Mouse (Mus musculus): ENCODE results near the gene Elfn2. TPM values are rescaled to one million over a fixed set of nuclear protein-coding genes. Genes with fewer than 3 reads are reported as not detected.

The Elfn2 gene
- polyA plus RNA-seq, 1 experiment: 0.35 TPM

GRCm38 (mm10) chr15:78726697-78727096 lies 8.1 kb upstream of the Elfn2 start:
- WGBS: 47% methylated on average over 7 of the region's 7 CpGs
- H3K27ac ChIP-seq (ENCODE audit: insufficient read depth, low read depth, low read length): no peak overlapping the region
- H3K4me1 ChIP-seq (ENCODE audit: control insufficient read depth, insufficient read depth, insufficient read length, low read length): no peaks in the 10 kb centered on the region
- no peak overlapping the region for H3K4me3 ChIP-seq (ENCODE audit: low read depth, low read length)
- no peaks in the 10 kb centered on the region for H3K36me3 ChIP-seq (ENCODE audit: control insufficient read depth, insufficient read depth, low read length)
- no peak for TF ChIP-seq CTCF (IDR thresholded peaks at IDR 0.05; ENCODE audit: extremely low read depth, insufficient read length, insufficient replicate concordance, low read depth, low read length)
- TF ChIP-seq POLR2A (IDR thresholded peaks at IDR 0.05; ENCODE audit: low read depth, low read length): no peak
- H3K27me3 ChIP-seq (ENCODE audit: control insufficient read depth, insufficient read depth, low read length): peaks cover 2% of the 10 kb centered on the region; the same call in 1 of the 2 replicates

- 49% methylated on average over 7 of the region's 7 CpGs for WGBS
- peaks cover 33% of the 10 kb centered on the region for H3K27me3 ChIP-seq (ENCODE audit: control insufficient read depth, insufficient read depth, low read length)
- no peaks in the 10 kb centered on the region; the same call in 1 of the 2 replicates for H3K4me1 ChIP-seq (ENCODE audit: control insufficient read depth, insufficient read depth, insufficient read length, low read length)
- no peaks in the 10 kb centered on the region for H3K36me3 ChIP-seq (ENCODE audit: control insufficient read depth, insufficient read depth, low read length)
- H3K27ac ChIP-seq (ENCODE audit: insufficient read depth, low read depth, low read length): no peak overlapping the region
- TF ChIP-seq POLR2A (IDR thresholded peaks at IDR 0.05; ENCODE audit: low read depth, low read length) (no peak), CTCF (IDR thresholded peaks at IDR 0.05; ENCODE audit: extremely low read depth, insufficient read length, insufficient replicate concordance, low read depth, low read length) (no peak)
- no peak overlapping the region for H3K4me3 ChIP-seq (ENCODE audit: low read depth, low read length)
These were observed 2.0 kb upstream of the Elfn2 start for GRCm38 (mm10) chr15:78720532-78720931.

DNA sequence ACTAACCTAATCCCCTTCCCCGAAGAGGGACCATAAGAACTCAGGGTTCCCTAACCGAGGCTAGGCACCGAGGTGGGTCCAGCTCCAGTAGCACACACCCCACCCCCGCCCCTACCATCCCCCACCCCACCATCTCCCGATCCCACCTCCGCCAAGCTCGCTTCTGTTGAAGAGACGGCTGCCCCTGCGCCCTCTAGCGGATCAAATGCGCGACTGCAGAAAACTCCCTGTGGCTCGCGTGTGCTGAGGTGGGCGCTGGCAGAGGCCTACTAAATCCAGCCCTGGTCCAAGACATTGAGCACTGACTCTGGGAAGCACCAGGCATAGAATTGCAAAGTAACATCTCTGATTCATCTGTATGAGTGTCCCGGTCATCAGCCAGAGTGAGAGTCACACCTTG lies 1.5 kb upstream of the Elfn2 start:
- H3K36me3 ChIP-seq (ENCODE audit: control insufficient read depth, insufficient read depth, low read length): no peaks in the 10 kb centered on the region
- H3K27ac ChIP-seq (ENCODE audit: insufficient read depth, low read depth, low read length): no peak overlapping the region
- peaks cover 37% of the 10 kb centered on the region for H3K27me3 ChIP-seq (ENCODE audit: control insufficient read depth, insufficient read depth, low read length)
- peak; percentile 79; the same call in 1 of the 2 replicates for TF ChIP-seq CTCF (IDR thresholded peaks at IDR 0.05; ENCODE audit: extremely low read depth, insufficient read length, insufficient replicate concordance, low read depth, low read length)
- no peak for TF ChIP-seq POLR2A (IDR thresholded peaks at IDR 0.05; ENCODE audit: low read depth, low read length)
- H3K4me3 ChIP-seq (ENCODE audit: low read depth, low read length): no peak overlapping the region
- 5% methylated on average over 16 of the region's 16 CpGs for WGBS
- no peaks in the 10 kb centered on the region; the same call in 1 of the 2 replicates for H3K4me1 ChIP-seq (ENCODE audit: control insufficient read depth, insufficient read depth, insufficient read length, low read length)

- H3K4me1 ChIP-seq (ENCODE audit: control insufficient read depth, insufficient read depth, insufficient read length, low read length): no peaks in the 10 kb centered on the region; the same call in 1 of the 2 replicates
- H3K4me3 ChIP-seq (ENCODE audit: low read depth, low read length): no peak overlapping the region
- no peak overlapping the region for H3K27ac ChIP-seq (ENCODE audit: insufficient read depth, low read depth, low read length)
- 12% methylated on average over 14 of the region's 14 CpGs for WGBS
- no peak for TF ChIP-seq POLR2A (IDR thresholded peaks at IDR 0.05; ENCODE audit: low read depth, low read length)
- TF ChIP-seq CTCF (IDR thresholded peaks at IDR 0.05; ENCODE audit: extremely low read depth, insufficient read length, insufficient replicate concordance, low read depth, low read length): no peak
- H3K27me3 ChIP-seq (ENCODE audit: control insufficient read depth, insufficient read depth, low read length): peaks cover 38% of the 10 kb centered on the region
- no peaks in the 10 kb centered on the region for H3K36me3 ChIP-seq (ENCODE audit: control insufficient read depth, insufficient read depth, low read length)
These were observed 845 bp upstream of the Elfn2 start for GRCm38 (mm10) chr15:78719416-78719815.

DNA sequence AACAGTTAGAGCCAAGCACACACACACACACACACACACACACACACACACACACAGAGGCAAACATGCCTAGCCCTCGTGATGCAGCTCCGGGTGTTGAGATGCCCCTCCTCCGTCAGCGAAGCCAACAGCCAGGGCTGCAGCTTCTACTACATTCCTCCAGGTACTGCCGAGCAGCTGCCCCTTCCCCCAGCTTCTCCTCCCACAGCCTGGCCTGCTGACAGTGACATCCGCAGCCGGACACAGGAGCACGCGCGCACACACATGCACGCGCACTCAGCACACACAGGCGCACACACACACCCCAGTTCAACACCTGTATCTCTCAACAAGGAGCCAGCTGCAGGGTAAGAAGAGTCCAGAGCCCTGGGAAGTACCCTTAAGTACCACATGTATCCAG lies 1.6 kb downstream of the Elfn2 start:
- Histone ChIP-seq H3K27me3 (ENCODE audit: control insufficient read depth, insufficient read depth, low read length) (peaks cover 59% of the 10 kb centered on the region), H3K4me1 (ENCODE audit: control insufficient read depth, insufficient read depth, insufficient read length, low read length) (no peaks in the 10 kb centered on the region; the same call in 1 of the 2 replicates), H3K4me3 (ENCODE audit: low read depth, low read length) (no peak overlapping the region), H3K36me3 (ENCODE audit: control insufficient read depth, insufficient read depth, low read length) (no peaks in the 10 kb centered on the region), H3K27ac (ENCODE audit: insufficient read depth, low read depth, low read length) (no peak overlapping the region)
- TF ChIP-seq CTCF (IDR thresholded peaks at IDR 0.05; ENCODE audit: extremely low read depth, insufficient read length, insufficient replicate concordance, low read depth, low read length) (no peak), POLR2A (IDR thresholded peaks at IDR 0.05; ENCODE audit: low read depth, low read length) (no peak)
- 42% methylated on average over 13 of the region's 13 CpGs for WGBS

DNA sequence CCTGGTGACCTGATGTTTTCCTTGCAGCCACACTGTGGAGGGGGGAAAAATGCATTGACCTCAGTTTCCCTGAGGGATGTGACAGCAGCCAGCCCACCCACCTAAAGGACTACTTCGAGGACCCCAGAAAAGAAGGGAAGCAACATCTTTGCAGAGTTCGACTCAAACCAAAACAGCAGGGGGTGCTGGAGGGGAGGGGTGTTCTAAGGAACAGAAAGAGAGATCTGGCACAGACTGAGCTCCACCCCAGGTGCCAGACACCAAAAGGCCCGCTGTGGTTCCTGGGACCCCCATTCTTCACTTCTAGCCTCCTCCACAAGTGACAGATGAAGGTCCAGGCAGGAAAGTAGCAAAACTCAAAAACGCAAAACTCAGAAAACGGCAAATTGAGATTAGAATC lies 2.7 kb downstream of the Elfn2 start:
- H3K4me1 ChIP-seq (ENCODE audit: control insufficient read depth, insufficient read depth, insufficient read length, low read length): no peaks in the 10 kb centered on the region; the same call in 1 of the 2 replicates

DNA sequence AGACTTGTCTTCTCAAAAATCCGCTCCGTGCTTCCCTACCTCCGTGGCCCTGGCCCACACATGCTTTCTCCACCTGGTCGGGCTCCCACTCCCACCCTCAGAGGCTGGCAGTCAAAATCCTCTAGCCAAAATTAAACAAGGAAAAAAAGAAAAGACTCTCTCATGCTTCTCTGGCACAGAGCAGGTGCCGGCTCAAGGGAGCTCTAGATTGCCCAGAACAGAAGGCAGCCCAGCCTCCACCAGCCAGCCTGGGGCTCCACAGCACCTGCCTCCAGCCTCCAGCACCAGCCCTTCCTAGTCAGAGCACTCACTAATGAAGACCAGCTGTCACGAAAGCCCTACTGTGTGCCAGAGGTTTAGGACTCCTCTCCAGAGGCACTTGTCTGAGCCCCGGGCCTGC lies 4.8 kb downstream of the Elfn2 start:
- no peaks in the 10 kb centered on the region; the same call in 1 of the 2 replicates for H3K4me1 ChIP-seq (ENCODE audit: control insufficient read depth, insufficient read depth, insufficient read length, low read length)
- H3K27ac ChIP-seq (ENCODE audit: insufficient read depth, low read depth, low read length): no peak overlapping the region
- WGBS: 77% methylated on average over 7 of the region's 7 CpGs
- no peak overlapping the region for H3K4me3 ChIP-seq (ENCODE audit: low read depth, low read length)
- TF ChIP-seq CTCF (IDR thresholded peaks at IDR 0.05; ENCODE audit: extremely low read depth, insufficient read length, insufficient replicate concordance, low read depth, low read length) (no peak), POLR2A (IDR thresholded peaks at IDR 0.05; ENCODE audit: low read depth, low read length) (no peak)
- peaks cover 53% of the 10 kb centered on the region for H3K27me3 ChIP-seq (ENCODE audit: control insufficient read depth, insufficient read depth, low read length)
- no peaks in the 10 kb centered on the region for H3K36me3 ChIP-seq (ENCODE audit: control insufficient read depth, insufficient read depth, low read length)

More for the DNA sequence above, 2.7 kb downstream of the Elfn2 start:
- TF ChIP-seq POLR2A (IDR thresholded peaks at IDR 0.05; ENCODE audit: low read depth, low read length) (no peak), CTCF (IDR thresholded peaks at IDR 0.05; ENCODE audit: extremely low read depth, insufficient read length, insufficient replicate concordance, low read depth, low read length) (no peak)
- Histone ChIP-seq H3K27ac (ENCODE audit: insufficient read depth, low read depth, low read length) (no peak overlapping the region), H3K4me3 (ENCODE audit: low read depth, low read length) (no peak overlapping the region), H3K27me3 (ENCODE audit: control insufficient read depth, insufficient read depth, low read length) (peaks cover 64% of the 10 kb centered on the region), H3K36me3 (ENCODE audit: control insufficient read depth, insufficient read depth, low read length) (no peaks in the 10 kb centered on the region)
- WGBS: 33% methylated on average over 5 of the region's 5 CpGs
